Mouse (Mus musculus): ENCODE measurements around the gene Efhd2. TPM values are rescaled to one million over a fixed set of nuclear protein-coding genes. Genes with fewer than 3 reads are reported as not detected.
A peak's percentile ranks its signal among the peaks of the same experiment; 100 is the strongest.

The Efhd2 gene
- polyA plus RNA-seq, 1 experiment from 2014 or later, result 173 TPM

DNA sequence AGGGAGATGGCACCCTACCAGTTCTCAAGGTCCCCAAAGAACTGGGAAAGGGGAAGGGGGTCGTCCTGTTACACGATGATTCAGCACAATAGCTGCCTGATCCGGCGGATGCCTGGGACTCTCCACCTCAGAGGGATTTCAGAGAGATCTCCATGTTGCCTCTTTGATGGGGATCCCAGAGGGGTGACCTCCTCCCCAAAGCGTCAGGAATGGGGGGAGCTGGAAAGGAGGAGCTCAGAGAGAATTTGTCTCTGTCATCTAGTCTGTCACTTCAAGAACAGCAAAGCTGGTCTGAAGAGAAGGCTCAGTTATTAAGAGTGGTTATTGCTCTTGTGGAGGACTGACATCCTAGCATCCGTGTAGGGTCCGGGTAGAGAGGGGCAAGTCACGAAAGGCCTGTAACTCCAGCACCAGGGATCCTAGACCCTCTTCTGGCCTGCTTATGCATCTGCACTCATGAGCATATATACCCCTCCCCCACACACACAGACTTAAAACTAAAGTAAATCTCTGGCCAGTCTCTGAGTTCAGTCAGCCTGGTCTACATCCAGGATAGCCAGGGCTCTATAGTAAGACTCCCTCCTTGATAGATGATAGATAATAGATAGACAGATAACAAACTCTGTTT is 875 bp upstream of the Efhd2 start:
- no peaks in the 10 kb centered on the region for H3K27me3 ChIP-seq (replicated peaks; ENCODE audit: control insufficient read depth, insufficient read depth, low read length)
- no peak for ATAC-seq
- H3K27ac ChIP-seq (ENCODE audit: low read depth, low read length), result no peak overlapping the region
- H3K9me3 ChIP-seq (ENCODE audit: control insufficient read depth), result no peaks in the 10 kb centered on the region
- WGBS, result 40% methylated on average over 8 of the region's 8 CpGs
- TF ChIP-seq CTCF (IDR thresholded peaks at IDR 0.05; ENCODE audit: low read depth), result 0 out of 2 replicates have a peak, but pooled peaks have one; percentile 22
- H3K36me3 ChIP-seq (ENCODE audit: control insufficient read depth, insufficient read depth), result 0 out of 2 replicates have a peak, but pooled peaks cover 5% of the 10 kb centered on the region
- H3K4me2 ChIP-seq (replicated peaks; ENCODE audit: low read depth), result peak overlapping the region; percentile 93
- H3K4me1 ChIP-seq (replicated peaks; ENCODE audit: control insufficient read depth, insufficient read depth, low read length), result peaks cover 14% of the 10 kb centered on the region
- no peak overlapping the region for H3K9ac ChIP-seq (ENCODE audit: low read depth, low read length)
- H3K4me3 ChIP-seq (ENCODE audit: low read depth, low read length), result 0 out of 2 replicates have a peak overlapping the region, but pooled peaks have one; percentile 93

DNA sequence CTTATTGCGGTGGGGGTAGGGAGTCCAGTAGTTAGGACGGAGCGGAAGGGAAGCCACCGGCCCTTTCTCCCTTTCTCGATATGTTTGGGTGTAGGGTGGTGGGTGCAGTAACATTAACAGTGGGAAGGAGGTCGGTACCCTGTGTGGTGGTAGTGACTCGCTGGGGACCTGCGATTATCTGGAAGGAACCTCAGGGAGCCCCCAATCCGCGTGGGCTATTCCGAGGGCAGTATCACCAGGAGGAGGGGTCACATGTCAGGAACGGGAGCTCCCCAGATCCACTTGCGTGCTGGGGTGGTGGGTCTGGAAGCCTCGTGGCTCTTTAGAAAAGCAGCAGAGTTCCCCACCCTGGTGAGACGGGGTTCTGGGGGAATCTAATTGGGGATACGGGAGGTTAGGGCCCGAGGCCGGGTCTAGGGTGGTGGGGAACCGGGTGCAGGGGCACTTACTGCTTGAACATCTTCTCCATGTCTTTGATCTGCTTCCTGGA is 564 bp downstream of the Efhd2 start:
- H3K4me2 ChIP-seq (replicated peaks; ENCODE audit: low read depth), result peak overlapping the region; percentile 93
- peak overlapping the region; percentile 91 for H3K9ac ChIP-seq (ENCODE audit: low read depth, low read length)
- ATAC-seq, result no peak
- H3K9me3 ChIP-seq (ENCODE audit: control insufficient read depth), result no peaks in the 10 kb centered on the region
- H3K4me3 ChIP-seq (ENCODE audit: low read depth, low read length), result peak overlapping the region; percentile 93
- TF ChIP-seq CTCF (IDR thresholded peaks at IDR 0.05; ENCODE audit: low read depth), result no peak
- H3K4me1 ChIP-seq (replicated peaks; ENCODE audit: control insufficient read depth, insufficient read depth, low read length), result peaks cover 22% of the 10 kb centered on the region
- H3K27ac ChIP-seq (ENCODE audit: low read depth, low read length), result peak overlapping the region; percentile 93
- peaks cover 18% of the 10 kb centered on the region; the same call in 1 of the 2 replicates for H3K36me3 ChIP-seq (ENCODE audit: control insufficient read depth, insufficient read depth)
- WGBS, result 1% methylated on average over 19 of the region's 19 CpGs
- no peaks in the 10 kb centered on the region for H3K27me3 ChIP-seq (replicated peaks; ENCODE audit: control insufficient read depth, insufficient read depth, low read length)

- Histone ChIP-seq H3K27ac (ENCODE audit: low read depth, low read length) (peak overlapping the region; percentile 93), H3K9ac (ENCODE audit: low read depth, low read length) (peak overlapping the region; percentile 91), H3K27me3 (replicated peaks; ENCODE audit: control insufficient read depth, insufficient read depth, low read length) (no peaks in the 10 kb centered on the region), H3K4me1 (replicated peaks; ENCODE audit: control insufficient read depth, insufficient read depth, low read length) (peaks cover 22% of the 10 kb centered on the region), H3K9me3 (ENCODE audit: control insufficient read depth) (no peaks in the 10 kb centered on the region), H3K4me3 (ENCODE audit: low read depth, low read length) (peak overlapping the region; percentile 93), H3K4me2 (replicated peaks; ENCODE audit: low read depth) (peak overlapping the region; percentile 93), H3K36me3 (ENCODE audit: control insufficient read depth, insufficient read depth) (peaks cover 27% of the 10 kb centered on the region)
- no peak for TF ChIP-seq CTCF (IDR thresholded peaks at IDR 0.05; ENCODE audit: low read depth)
- peak; percentile 7; the same call in 1 of the 2 replicates for ATAC-seq
- WGBS, result 42% methylated on average over 9 of the region's 9 CpGs
Observed at GRCm38 (mm10) chr4:141872977-141873376, 1.7 kb downstream of the Efhd2 start.

DNA sequence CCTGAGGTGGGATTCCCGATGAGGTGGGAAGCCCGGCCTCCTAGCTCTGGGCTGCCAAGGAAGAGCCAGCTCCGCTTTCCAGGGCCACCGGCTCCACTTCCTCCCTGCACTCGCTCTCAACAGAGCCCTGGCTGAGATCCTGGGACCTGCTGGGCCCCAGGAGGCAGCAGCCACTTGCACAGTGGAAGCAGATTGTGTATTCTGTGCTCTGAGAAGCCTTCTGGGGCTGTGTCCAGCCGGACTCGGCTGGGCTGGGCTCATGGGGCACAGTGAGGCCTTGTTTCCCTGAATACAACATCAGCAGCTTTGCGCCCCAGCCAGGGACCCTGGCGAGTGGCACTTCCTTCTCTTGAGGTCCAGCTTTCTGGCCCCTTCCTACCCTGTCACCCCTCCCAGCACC is 2.8 kb downstream of the Efhd2 start:
- Histone ChIP-seq H3K4me1 (replicated peaks; ENCODE audit: control insufficient read depth, insufficient read depth, low read length) (peaks cover 25% of the 10 kb centered on the region), H3K27me3 (replicated peaks; ENCODE audit: control insufficient read depth, insufficient read depth, low read length) (no peaks in the 10 kb centered on the region), H3K36me3 (ENCODE audit: control insufficient read depth, insufficient read depth) (peaks cover 29% of the 10 kb centered on the region), H3K9me3 (ENCODE audit: control insufficient read depth) (no peaks in the 10 kb centered on the region), H3K9ac (ENCODE audit: low read depth, low read length) (peak overlapping the region; percentile 40), H3K4me2 (replicated peaks; ENCODE audit: low read depth) (peak overlapping the region; percentile 93), H3K4me3 (ENCODE audit: low read depth, low read length) (peak overlapping the region; percentile 93), H3K27ac (ENCODE audit: low read depth, low read length) (peak overlapping the region; percentile 93)
- 37% methylated on average over 9 of the region's 9 CpGs for WGBS
- no peak for TF ChIP-seq CTCF (IDR thresholded peaks at IDR 0.05; ENCODE audit: low read depth)
- no peak for ATAC-seq

- H3K4me1 ChIP-seq (replicated peaks; ENCODE audit: control insufficient read depth, insufficient read depth, low read length), result peaks cover 26% of the 10 kb centered on the region
- H3K9me3 ChIP-seq (ENCODE audit: control insufficient read depth), result no peaks in the 10 kb centered on the region
- ATAC-seq, result peak; percentile 15
- peak overlapping the region; percentile 93 for H3K4me2 ChIP-seq (replicated peaks; ENCODE audit: low read depth)
- no peaks in the 10 kb centered on the region for H3K27me3 ChIP-seq (replicated peaks; ENCODE audit: control insufficient read depth, insufficient read depth, low read length)
- no peak overlapping the region; the same call in 1 of the 2 replicates for H3K4me3 ChIP-seq (ENCODE audit: low read depth, low read length)
- no peak for TF ChIP-seq CTCF (IDR thresholded peaks at IDR 0.05; ENCODE audit: low read depth)
- peak overlapping the region; percentile 40; the same call in 1 of the 2 replicates for H3K9ac ChIP-seq (ENCODE audit: low read depth, low read length)
- H3K36me3 ChIP-seq (ENCODE audit: control insufficient read depth, insufficient read depth), result peaks cover 29% of the 10 kb centered on the region
- 63% methylated on average over 3 of the region's 3 CpGs for WGBS
- peak overlapping the region; percentile 93 for H3K27ac ChIP-seq (ENCODE audit: low read depth, low read length)
Observed at GRCm38 (mm10) chr4:141871333-141871725, 3.4 kb downstream of the Efhd2 start.

- Histone ChIP-seq H3K4me2 (replicated peaks; ENCODE audit: low read depth) (peak overlapping the region; percentile 93), H3K36me3 (ENCODE audit: control insufficient read depth, insufficient read depth) (peaks cover 29% of the 10 kb centered on the region), H3K9me3 (ENCODE audit: control insufficient read depth) (no peaks in the 10 kb centered on the region), H3K4me1 (replicated peaks; ENCODE audit: control insufficient read depth, insufficient read depth, low read length) (peaks cover 26% of the 10 kb centered on the region), H3K27ac (ENCODE audit: low read depth, low read length) (peak overlapping the region; percentile 93), H3K4me3 (ENCODE audit: low read depth, low read length) (no peak overlapping the region), H3K9ac (ENCODE audit: low read depth, low read length) (no peak overlapping the region), H3K27me3 (replicated peaks; ENCODE audit: control insufficient read depth, insufficient read depth, low read length) (no peaks in the 10 kb centered on the region)
- ATAC-seq, result peak; percentile 81
- 59% methylated on average over 11 of the region's 11 CpGs for WGBS
- TF ChIP-seq CTCF (IDR thresholded peaks at IDR 0.05; ENCODE audit: low read depth), result 0 out of 2 replicates have a peak, but pooled peaks have one; percentile 4
Observed at GRCm38 (mm10) chr4:141870666-141871332, 3.9 kb downstream of the Efhd2 start.
